Mouse (Mus musculus) lung, adult 2 months (tissue): ENCODE measurements around the gene Rbm45.

ENCODE experiments used
- CTCF ChIP-seq: fragments of 200-500 bp; IDR thresholded peaks from 2 replicates; pipeline ENCODE4 v1.5.1; 2011; ENCODE audit warnings: mild to moderate bottlenecking, low read length, control low read depth; ENCODE audit not compliant: insufficient read depth
- POLR2A ChIP-seq: fragments of 200-500 bp; IDR thresholded peaks from 2 replicates; pipeline ENCODE4 v1.6.1; 2011; ENCODE audit warnings: low read depth, mild to moderate bottlenecking, control low read depth, low read length, borderline replicate concordance; ENCODE audit errors: extremely low read depth

DNA sequence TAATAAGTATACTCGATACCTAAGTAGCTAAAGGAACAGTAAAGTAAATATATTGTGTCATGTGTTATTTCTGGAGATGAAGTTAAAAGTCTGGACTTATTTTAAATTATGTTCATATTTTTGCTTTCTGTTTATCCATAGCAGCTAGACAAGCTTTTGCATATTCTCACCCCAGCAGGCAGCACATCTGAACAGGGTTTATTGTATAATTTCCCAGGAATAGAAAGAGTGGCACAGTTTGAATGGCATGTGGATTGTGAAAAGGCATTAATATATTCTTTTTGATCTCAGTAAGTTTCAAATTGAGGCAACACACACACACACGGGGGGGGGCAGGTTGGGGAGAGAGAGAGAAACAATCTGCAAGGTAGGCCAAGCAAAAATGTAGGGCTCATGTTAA, 43.1 kb downstream of the Rbm45 start:
- no peak for TF ChIP-seq CTCF
- no peak for TF ChIP-seq POLR2A
